Mouse (Mus musculus) thymus, postnatal 4 days (tissue): ENCODE data around the gene Tex19.1.
A peak's percentile ranks its signal among the peaks of the same experiment; 100 is the strongest.
"Not testable (repeated sequence)": the region's sequence is repeated elsewhere in the genome, so short reads cannot be mapped to it uniquely, and the experiment has no call there.

Source experiments
- DNase-seq: peaks from one replicate; pipeline ENCODE4 v3.0.0; 2021

Gene Tex19.1

DNA sequence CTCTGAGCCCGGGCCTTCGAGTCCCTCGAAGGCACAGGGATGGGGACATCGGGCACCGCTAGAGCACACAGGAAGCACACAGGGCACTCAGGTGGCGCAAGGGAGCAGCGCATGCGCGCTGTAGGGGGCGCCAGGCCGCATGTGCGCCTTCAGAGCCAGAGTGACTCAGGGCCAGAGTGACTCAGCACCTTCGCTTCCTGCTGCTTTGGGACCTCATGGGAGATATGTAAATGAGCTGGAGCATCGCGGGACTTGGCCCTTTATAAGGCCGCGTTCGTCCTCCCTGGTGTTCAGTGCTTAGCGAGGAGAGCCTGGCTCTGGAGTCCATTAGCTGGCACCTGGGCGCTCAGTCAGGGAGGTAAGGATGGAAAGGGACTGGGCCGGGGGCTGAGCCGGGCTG lies at the start of gene Tex19.1:
TSS of gene Tex19.1 (plus strand) at position 279 of the 400 bp plus-strand sequence.
- peak; percentile 21 for DNase-seq

DNA sequence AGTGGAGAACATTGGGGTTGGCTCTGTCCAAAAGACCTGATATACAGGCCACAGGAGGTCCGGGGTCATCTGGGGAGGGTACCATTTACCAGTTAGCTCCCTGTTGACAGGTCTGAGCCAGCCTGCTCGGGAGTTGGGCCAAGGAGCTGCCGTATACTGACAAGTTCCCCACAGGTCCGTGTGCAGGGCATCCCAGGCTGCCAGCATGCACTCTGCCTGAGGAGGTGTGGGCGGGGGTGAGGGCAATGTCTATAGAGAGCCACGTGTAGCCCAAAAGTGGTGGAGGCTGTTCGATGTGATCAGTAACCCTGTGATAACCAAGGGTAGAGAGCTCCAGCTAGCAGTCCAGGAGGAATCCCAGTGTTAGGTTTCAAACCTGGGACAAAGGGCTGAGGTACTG lies 46.2 kb upstream of the Tex19.1 start:
- DNase-seq: no peak

DNA sequence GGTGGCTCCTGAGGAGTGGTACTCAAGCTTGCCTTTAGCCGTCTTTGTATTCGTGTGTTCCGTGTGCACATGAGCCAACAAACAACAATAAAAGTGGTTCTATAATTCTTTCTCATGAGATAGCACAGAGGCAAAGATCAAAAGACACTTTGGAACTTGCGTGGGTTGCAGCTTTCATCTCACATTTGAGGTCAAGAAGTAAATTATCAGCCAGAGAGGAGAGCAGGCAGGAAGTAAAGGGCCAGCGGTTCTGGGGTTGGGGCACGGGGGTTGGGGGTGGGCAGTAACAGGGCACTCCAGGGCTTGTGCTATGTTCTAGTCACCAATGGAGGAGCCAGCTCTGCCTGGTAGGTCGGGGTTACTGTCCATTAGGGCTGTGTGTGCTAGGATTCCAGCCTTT lies 45.3 kb upstream of the Tex19.1 start:
- DNase-seq: no peak

DNA sequence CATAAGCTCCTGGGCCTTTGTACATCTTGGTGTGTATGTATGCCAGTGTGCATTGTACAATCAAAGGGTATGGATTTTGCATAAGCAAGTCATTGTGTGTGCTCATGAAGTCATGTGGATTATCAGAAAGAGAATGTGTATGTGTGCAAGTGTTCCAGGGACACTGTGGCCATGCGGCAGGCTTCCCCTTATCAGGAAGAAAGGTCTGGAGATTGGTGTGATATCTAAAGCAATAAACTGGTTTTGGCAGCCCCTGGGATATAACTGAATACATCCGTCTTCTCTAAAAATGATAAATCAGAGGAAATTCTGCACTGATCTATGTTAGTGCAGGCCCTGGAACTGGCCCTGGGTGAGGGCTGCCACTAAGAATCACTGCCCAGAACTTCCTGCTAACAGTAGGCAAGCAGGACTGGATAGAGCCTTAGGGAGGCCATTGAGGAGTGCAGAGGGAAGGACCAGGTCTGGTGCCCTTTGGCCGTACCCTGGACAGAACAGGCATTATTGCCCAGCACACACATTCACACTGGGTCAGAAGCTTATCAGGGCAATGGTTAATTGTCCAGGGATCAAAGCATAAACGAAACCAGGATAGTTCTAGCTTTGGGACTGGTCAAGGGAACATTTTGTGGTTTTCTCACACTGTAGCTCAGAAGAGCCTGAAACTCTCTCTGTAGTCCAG lies 44.7 kb upstream of the Tex19.1 start:
- no peak for DNase-seq

DNA sequence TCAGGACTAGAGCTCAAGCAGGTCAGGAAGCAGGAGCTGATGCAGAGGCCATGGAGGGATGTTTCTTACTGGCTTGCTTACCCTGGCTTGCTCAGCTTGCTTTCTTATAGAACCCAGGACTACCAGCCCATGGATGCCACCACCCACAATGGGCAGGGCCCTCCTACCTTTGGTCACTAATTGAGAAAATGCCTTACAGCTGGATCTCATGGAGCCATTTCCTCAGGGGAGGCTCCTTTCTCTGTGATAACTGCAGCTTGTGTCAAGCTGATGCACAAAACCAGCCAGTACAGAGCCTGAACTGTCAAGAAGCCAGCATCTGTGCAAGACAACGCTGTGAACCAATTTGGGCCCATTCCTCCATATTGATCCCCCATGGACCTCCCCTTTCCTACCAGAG lies 38.7 kb upstream of the Tex19.1 start:
- DNase-seq: not testable (repeated sequence)

DNA sequence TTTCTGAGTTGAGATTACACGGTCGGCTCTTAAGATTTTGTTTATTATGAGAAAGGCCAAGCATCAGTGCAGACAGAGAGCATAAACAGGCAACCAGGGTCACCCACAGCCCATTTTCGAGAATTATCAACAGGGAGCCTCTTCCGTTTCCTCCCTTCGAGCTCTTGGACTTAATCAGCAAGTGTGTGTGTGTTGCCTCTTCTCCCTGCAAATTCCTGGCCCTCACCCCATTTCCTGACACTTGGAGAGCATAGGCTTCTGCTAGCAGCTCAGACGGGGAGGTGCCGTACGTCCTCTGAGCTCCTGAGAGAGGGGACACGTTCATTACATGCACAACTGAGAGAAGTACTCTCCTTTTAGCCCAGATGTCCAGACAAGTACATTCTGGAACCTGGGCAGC lies 37.9 kb upstream of the Tex19.1 start:
- DNase-seq: no peak

DNA sequence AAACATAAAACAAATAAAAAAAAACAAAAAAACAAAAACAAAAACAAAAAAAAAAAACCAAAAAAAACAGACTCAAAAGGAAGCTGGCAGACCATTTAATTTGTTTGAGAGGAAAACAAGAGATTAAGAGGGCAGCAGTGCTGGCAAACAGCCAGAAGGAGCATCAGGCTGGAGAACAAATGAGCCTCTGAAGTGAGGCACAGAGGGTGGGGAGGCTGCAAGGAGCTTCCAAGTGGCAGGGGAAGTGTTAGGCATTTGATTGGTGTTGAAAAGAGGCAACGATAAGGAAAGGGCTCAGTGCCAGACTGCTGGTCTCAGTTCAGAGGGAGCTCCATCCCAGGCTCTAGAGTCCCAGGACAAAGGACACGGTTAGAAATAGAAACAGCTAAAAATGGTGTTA lies 36.0 kb upstream of the Tex19.1 start:
- no peak for DNase-seq

DNA sequence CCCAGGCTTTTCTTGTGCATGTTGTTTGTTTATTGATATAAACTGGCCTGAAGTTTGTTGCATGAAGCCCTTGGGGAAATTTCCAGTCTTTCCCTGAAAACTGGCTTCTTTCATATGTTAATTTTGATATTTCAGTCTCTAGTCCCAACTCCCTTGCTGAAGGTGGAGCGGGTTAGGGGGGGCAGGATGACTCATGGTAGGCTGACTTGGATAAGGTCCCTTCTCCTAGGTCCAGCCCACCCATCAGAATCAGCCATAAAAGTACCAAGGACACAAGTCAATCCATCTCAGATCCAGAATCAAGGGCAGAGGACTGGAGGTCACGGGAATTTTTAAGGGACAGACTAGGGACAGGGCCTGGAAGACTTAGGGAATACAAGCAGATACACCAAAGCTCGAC lies 34.9 kb upstream of the Tex19.1 start:
- no peak for DNase-seq

DNA sequence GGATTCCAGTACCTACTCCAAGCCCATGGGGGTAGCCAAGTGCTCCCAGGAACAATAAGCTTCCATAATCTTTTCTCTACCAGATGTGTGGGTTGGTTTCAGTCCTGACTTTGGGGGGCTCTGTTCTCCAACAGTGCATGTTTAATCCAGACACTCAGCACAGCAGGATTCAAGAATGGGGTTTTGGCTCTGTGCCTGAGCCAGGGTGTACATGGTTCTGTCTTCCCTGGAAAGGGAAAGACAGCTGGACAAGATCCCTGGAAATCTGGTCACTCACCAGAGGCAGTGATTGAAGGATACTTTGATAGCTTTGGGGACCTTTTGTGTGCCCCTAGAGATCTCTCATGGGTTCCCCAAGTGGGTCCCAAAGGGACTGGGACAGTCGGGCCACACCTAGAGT lies 34.3 kb upstream of the Tex19.1 start:
- no peak for DNase-seq

DNA sequence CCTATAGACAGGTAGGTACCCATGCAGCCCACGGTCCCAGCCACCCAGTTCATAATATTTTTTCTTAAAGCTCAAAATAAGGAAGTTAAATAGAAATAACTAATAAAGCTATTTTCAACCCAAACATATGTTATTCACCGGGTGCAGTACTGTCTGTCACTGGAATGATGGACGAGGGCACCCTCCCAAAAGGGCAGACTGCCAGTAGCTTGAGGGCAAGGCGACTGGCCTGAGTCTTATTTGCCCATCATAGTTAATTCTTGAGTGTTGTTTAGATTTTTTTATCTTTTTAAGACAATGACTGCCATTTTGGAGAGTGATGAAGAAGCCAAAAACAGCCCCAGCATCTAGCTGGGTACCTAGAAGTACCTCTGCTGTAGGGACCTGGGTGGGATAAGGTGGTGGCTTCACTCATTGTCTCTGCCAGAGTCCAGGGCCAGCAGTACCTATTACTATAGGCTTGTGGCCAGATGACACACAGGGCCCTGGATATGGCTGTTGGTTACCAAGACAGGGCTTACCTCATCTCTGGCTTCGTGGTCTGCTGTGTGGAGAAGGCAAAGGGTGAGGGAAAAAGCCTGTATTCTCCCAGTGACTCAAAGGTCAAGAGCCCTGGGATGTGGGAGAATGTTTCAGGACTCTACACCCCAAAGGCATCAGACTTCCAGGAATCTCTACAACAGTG lies 33.7 kb upstream of the Tex19.1 start:
- DNase-seq: no peak

DNA sequence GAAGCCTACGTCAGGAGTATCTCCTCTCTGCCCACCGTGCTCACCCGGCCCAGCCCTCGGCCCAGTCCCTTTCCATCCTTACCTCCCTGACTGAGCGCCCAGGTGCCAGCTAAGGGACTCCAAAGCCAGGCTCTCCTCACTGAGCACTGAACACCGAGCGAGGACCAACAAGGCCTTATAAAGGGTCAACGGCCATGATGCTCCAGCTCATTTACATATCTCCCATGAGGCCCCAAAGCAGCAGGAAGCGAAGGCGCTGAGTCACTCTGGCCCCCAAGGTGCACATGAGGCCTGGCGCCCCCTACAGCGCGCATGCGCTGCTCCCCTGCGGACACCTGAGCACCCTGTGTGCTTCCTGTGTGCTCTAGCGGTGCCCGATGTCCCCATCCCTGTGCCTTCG lies 27.8 kb upstream of the Tex19.1 start:
- DNase-seq: peak; percentile 26

DNA sequence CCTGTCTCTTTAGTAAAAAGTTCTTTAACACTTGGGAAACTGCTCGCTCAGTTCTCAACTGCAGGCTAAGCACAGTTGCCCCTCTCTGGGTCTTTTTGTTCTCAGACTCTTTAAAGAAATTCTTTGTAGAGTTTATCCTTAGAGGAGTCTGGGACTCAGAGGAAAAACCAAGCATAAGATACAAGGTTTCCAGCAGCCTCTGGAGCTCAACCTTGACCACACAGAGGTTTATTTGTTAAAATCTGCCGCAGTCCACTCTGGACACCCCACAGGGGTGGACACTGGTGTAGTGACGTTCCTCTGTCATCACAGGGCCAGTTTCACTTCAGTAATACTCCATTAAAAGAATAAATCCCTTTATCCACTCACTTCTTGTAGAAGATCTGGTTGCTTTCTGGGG lies 27.4 kb upstream of the Tex19.1 start, which contains the start of gene Tex19.2:
TSS of gene Tex19.2 (minus strand) at position 101 of the 400 bp plus-strand sequence.
- no peak for DNase-seq

DNA sequence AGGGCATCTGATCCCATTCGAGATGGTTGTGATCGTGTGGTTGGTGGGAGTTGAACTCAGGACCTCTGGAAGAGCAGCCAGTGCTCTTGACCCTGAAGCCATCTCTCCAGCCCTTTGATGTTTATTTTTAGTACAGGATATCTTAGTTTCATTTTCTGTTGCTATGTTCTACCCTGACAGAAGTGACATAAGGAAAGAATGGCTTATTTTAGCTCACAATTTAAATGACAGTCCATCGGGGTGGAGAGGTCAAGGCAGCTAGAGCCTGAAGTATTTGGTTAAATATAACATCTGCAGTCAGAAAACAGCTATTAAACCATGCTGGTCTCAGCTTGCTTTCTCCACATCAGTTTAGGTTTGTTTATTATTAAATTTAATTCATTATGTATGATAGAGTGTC lies 24.8 kb upstream of the Tex19.1 start:
- no peak for DNase-seq

DNA sequence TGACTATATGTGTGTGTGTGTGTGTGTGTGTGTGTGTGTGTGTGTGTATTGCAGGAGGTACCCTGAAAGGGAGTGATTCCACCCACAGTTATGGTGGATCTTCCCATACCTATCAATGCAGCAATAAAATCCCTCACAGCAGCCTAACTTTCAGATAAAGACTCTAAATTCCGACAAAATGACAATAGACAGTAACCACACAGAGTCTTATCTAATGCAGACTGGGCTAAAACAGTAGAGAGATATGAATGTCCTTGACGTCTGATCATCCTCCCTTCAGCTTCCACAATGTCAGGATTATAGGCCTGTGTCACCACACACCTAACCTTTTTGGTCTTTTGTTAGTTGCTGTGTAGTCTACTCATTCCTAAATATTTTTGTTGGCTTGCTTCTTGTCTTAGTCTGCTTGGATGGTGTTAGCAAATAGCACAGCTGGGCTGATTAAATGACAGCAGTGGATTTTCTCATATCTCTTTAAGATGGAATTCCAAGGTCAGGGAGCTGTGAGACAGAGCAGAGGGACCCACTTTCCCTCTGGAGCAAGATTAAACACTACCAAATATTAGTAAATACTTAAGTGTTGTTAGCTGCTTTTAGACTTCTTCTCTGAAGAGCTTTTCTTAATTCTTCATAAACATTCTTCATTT lies 23.8 kb upstream of the Tex19.1 start:
- no peak for DNase-seq

DNA sequence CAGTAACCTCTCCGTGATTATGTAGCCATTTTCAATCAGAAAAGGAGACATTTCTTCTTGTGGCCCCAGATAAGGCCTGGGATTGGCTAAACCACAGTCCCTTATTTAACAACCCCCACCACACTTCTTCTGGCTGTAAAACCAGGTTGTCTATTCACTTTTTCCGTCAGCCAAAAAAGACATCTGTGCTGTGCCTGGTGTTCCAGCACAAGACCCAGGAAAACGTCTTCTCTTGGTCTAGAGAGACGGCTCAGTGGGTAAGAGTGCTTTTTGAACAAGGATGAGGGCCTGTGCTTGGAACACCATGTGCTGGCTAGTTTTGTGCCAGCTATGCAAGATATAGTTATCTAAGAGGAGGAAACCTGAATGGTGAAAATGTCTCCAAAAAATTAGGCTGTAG lies 22.5 kb upstream of the Tex19.1 start:
- no peak for DNase-seq

DNA sequence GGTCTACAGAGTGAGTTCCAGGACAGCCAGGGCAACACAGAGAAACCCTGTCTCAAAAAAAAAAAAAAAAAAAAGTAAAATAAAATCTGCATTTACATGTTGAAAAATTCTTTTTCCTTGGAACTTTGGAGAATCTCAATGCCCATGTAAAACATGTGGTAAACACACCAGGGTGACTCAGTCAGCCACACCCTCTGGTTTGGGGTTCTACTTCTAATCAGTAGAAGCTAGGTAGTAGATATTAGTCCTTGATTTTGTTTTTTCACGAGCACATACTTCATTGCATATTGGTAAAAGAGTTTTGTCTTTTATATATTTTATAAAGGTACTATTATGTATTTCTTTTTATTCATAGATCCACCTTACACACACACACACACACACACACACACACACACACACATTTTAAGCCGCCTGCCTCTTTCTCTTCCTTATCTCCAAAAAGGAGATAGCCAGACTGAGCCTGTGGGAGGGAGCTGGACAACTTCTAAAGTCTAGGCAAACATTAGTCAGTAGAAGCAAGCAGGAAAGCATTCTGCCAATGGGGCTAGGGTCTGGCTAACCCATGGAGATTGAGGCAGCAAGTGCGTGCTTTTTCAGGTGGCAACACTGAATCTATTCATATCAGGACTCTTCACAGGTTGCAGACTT lies 20.3 kb upstream of the Tex19.1 start:
- no peak for DNase-seq

DNA sequence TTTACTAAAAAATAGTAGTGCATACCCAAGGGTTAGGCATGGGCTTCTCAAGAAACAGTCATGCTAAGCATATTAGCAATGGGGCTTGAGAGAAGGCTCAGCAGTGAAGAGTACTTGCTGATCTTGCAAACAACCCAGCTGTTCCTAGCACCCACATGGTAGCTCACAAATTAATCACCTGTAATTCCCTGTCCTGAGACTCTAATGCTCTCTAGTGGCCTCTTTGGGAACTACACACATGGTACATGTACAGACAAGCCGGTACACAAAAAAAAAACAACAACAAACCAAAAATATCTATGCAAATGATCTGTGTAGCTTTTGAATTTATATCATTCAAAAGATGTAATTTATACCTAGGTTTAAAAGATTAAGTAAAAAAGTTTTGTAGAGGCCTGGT lies 19.5 kb upstream of the Tex19.1 start:
- DNase-seq: no peak

DNA sequence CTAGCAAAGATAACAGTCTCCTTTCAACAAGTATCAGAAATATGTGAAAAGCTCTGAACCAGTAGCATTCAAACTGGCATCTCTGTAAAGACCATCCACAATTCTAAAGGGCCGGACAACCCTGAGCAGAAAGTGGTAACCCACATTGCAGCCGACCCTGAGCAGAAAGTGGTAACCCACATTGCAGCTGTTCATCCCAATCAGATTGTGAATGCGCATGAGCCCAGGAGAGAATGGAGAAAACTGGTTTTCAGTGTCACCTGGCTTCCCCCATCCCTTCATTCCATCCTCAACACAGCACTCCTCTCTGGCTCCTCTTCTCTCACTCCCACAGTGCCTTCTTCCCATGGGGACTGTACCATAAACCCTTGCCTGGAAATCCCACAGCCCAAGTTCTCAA lies 18.5 kb upstream of the Tex19.1 start:
- no peak for DNase-seq

DNA sequence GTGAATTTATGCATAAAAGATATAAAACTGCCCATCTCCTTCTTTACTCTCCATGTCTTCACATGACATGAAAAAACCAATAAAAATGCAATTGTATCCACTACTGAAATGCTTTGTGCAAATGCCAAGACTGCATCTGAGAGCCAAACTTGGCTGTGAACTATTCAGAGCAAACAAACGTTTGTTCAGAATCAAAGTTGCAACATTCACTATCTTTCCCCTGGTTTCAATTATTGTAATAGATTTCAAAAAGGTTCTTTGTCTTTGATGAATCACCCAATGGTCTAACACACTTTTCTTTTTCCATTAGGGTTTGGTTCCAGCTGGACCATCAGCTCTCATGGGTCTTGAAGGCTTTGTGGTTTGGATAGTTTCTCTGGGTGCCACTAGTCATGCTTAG lies 16.3 kb upstream of the Tex19.1 start:
- no peak for DNase-seq

DNA sequence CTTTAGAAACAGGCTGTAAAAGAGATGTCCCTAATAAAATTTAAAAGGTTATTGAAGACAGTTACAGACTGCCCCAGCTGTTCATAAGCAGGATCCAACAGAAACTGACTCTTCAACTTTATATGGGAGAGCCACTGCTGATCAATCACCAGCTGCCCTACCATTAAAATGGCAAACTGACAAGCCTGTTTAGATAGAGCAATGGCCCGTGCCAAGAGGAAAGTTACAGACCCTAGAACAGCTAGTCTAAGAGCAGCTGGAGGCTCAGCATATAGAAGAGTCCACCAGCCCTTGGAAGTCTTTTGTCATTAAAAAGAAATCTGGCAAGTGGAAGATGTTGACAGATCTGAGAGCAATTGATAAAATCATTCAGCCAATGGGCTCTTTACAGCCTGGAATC lies 11.3 kb upstream of the Tex19.1 start:
- DNase-seq: no peak

DNA sequence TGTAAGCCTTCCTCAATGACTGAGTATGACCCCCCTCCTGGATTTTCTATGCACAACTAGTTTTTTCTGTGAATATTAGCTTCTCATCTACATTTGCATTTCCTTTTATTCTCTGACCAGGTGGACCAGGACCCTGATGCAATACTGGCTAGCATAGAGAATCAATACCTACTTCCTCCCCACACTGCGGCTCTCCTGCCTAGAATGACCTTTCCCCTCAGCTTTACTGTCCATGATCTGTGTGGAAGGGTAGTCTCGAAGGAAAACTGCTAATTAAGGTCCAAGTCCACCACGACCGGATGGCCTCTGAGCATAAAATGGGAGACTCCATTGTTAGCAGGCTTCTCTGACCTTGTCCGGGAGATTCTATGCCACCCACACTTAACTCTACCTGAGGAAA lies 8.3 kb upstream of the Tex19.1 start:
- DNase-seq: no peak

DNA sequence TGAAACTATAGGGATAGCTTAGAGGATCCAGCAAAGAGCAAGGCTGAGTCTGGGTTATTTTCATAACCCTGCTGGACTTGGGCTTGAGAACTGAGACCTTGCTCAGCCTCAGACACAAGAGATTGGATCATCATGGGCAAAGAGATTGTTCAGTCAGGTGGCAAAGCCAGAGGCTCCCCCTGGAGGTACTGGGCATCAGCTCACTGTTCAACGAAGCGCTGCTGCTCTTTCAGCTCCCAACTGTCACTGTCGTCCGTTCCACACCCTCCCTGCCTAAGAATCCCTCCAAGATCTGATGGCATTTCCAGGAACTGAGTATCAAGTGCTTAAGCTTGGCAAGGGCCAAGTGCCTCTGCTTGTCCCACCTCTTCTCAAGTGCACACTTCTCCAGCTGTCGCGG lies 7.2 kb upstream of the Tex19.1 start:
- no peak for DNase-seq

DNA sequence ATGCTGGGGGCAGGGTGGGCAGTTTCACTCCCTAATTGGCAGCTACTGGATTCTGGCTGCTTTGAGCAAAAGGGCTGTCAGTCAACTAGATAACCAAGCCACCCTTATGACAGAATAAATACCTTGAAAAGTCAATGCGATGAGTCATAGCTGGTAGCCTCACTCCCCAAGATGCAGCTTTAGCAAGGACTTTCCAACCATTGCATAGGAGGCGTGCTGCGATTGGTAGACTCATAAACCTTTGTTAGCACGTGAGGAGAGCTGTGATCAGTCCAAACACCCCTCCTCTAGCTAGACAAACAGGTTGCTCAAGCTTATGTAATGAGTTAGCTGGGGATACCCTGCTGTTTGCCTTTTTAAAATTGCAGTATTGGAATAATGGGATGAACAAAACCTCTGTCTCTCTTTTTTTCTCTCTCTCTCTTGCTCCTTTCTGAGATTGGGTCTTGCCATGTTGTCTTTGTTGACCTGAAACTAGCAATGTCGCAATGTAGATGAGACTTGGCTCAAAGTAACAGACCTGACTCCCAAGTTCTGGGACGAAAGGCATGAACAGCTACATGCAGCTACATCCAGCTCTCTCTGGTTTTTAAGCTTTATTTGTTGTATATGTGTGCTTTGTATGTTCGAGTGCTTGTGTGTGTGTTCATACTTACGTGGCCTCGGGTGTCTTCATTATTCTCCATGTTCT lies 2.5 kb upstream of the Tex19.1 start:
- DNase-seq: no peak
